14 mouse cellular contexts compared by ENCODE assay signal in the genomic region with DNA sequence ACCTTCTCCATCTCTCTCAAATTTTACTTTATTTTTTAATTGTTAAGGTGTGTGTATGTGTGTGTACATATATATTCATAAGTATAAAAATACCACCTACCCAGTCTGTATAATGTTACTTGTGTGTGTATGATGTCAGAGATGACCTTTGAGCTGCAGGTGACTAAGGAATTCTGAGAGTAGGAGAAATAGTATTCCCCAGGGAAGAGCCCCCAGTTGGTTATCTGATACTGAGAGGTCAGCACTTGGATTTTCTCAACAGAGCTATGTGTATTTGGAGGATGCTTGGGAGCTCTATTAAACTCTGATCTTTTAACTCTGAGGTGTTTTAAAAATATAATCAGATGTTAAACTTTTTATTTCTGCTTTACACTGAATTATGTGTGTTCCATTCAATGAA.
"Had no signal": no experiment of that assay in that cellular context is flagged by ENCODE, and none has a peak within 500 bp of the region (broad histone marks: within the 10 kb centered on the region; RNA-seq: fewer than 3 reads in every experiment).

No protein-coding gene starts in this region.

- DNase-seq: lung, adult 18-20 months; lung, embryonic 14.5 days; lung, postnatal 10 days; lung, postnatal 4 days; right cerebral cortex, postnatal 14 days; thymus, adult 2 months; thymus, postnatal 25 days; thymus, postnatal 4 days had no signal

- H3K4me2 ChIP-seq: lung, embryonic 14.5 days; midbrain, embryonic 11.5 days; midbrain, embryonic 13.5 days; midbrain, embryonic 15.5 days; neural tube, embryonic 12.5 days; stomach, embryonic 15.5 days had no signal

- H3K4me1 ChIP-seq: midbrain, embryonic 15.5 days; neural tube, embryonic 12.5 days; stomach, embryonic 15.5 days had no signal

- ATAC-seq: midbrain, embryonic 13.5 days; midbrain, embryonic 15.5 days had no signal

- H3K36me3 ChIP-seq: midbrain, embryonic 13.5 days; midbrain, embryonic 15.5 days; neural tube, embryonic 12.5 days; stomach, embryonic 15.5 days had no signal

- H3K9me3 ChIP-seq: midbrain, embryonic 13.5 days; midbrain, embryonic 15.5 days; neural tube, embryonic 12.5 days; stomach, embryonic 15.5 days had no signal

- H3K4me3 ChIP-seq: midbrain, embryonic 13.5 days; midbrain, embryonic 15.5 days; neural tube, embryonic 12.5 days; stomach, embryonic 15.5 days had no signal

- H3K9ac ChIP-seq: lung, embryonic 14.5 days; midbrain, embryonic 13.5 days; midbrain, embryonic 15.5 days; neural tube, embryonic 12.5 days; stomach, embryonic 15.5 days had no signal

- H3K27ac ChIP-seq: midbrain, embryonic 13.5 days; midbrain, embryonic 15.5 days; neural tube, embryonic 12.5 days; stomach, embryonic 15.5 days; stomach, postnatal 0 days had no signal

- H3K27me3 ChIP-seq: midbrain, embryonic 13.5 days; midbrain, embryonic 15.5 days; neural tube, embryonic 12.5 days; stomach, embryonic 15.5 days had no signal
